Mouse (Mus musculus) bone marrow, adult 2 months (tissue): Measurements from ENCODE around the gene Ptpra.

Experiments used
- CTCF ChIP-seq: fragments of 200-500 bp; IDR thresholded peaks from 2 replicates; pipeline ENCODE4 v1.5.1; 2011; ENCODE audit warnings: low read length, control low read depth; ENCODE audit not compliant: control insufficient read depth, insufficient read depth
- POLR2A ChIP-seq: fragments of 200-500 bp; IDR thresholded peaks from 2 replicates; pipeline ENCODE4 v1.6.1; 2011; ENCODE audit warnings: low read depth, mild to moderate bottlenecking, control low read depth, low read length, borderline replicate concordance; ENCODE audit not compliant: control insufficient read depth

DNA sequence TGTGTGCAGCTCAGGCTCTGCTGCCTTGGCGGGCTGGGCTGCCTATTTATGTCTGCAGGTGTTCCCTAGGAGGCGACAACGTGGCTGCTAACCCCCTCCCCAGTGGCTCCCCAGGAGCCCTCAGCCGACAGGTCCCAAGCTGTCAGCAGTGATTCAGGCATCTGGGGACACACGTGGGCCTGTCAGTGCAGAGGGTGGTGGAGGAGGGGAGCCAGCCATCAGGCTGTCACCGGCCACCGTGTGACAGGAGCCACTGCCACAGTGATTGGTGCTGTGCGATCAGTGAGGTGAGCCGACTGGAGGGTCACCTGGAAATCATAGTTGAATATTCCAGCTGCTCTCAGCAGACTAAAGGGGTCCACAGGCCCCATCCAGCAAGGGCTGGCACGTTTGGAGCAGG, 132.5 kb downstream of the Ptpra start, which contains the start of gene Avp:
- TF ChIP-seq CTCF (no peak), POLR2A (no peak)
